Mouse (Mus musculus) intestine, postnatal 0 days (tissue): ENCODE data around the gene Camta1. TPM values are rescaled to one million over a fixed set of nuclear protein-coding genes. Genes with fewer than 3 reads are reported as not detected.

Source experiments
- ATAC-seq: fragments of 200-750 bp; cut with Nextera tagmentation; 2 replicates; pipeline ENCODE4 v1.8.0; 2017; ENCODE audit warnings: mild to moderate bottlenecking, moderate TSS enrichment, moderate library complexity
- H3K27ac ChIP-seq: fragments of 300-500 bp; sonication (generic); 2 replicates; pipeline ENCODE4 v1.5.1; 2014; ENCODE audit warnings: mild to moderate bottlenecking, low read depth, low read length, moderate library complexity
- H3K27me3 ChIP-seq: fragments of 300-500 bp; sonication (generic); replicated peaks from 2 replicates; pipeline ENCODE4 v1.6.1; 2014; ENCODE audit warnings: low read length, mixed read lengths; ENCODE audit not compliant: control insufficient read depth, insufficient read depth
- H3K36me3 ChIP-seq: fragments of 300-500 bp; sonication (generic); 2 replicates; pipeline ENCODE4 v1.6.1; 2014; ENCODE audit warnings: mild to moderate bottlenecking, moderate library complexity; ENCODE audit not compliant: control insufficient read depth, insufficient read depth
- H3K4me1 ChIP-seq: fragments of 300-500 bp; sonication (generic); replicated peaks from 2 replicates; pipeline ENCODE4 v1.6.1; 2014; ENCODE audit warnings: antibody characterized with exemption, low read length, mixed read lengths; ENCODE audit not compliant: control insufficient read depth, insufficient read depth
- H3K4me2 ChIP-seq: fragments of 300-500 bp; sonication (generic); replicated peaks from 2 replicates; pipeline ENCODE4 v1.6.1; 2014; ENCODE audit warnings: low read depth, mild to moderate bottlenecking, moderate library complexity
- H3K4me3 ChIP-seq: fragments of 300-500 bp; sonication (generic); 2 replicates; pipeline ENCODE4 v1.5.1; 2014; ENCODE audit warnings: low read depth, low read length
- H3K9ac ChIP-seq: fragments of 300-500 bp; sonication (generic); 2 replicates; pipeline ENCODE4 v1.6.1; 2014; ENCODE audit warnings: mild to moderate bottlenecking, low read depth, low read length
- H3K9me3 ChIP-seq: fragments of 300-500 bp; sonication (generic); 2 replicates; pipeline ENCODE4 v1.6.1; 2016; ENCODE audit warnings: mixed run types; ENCODE audit not compliant: control insufficient read depth
- CTCF ChIP-seq: sonication (generic); IDR thresholded peaks from 2 replicates; pipeline ENCODE4 v1.5.1; 2016; ENCODE audit warnings: low read depth, mild to moderate bottlenecking, control low read depth, antibody characterized with exemption, moderate library complexity
- WGBS: fragments of 180-500 bp; shearing (Covaris S2); extraction: QIAGEN DNeasy Blood & Tissue Kit; methylation state at CpG from one replicate; pipeline ENCODE4 v1.1.7; 2014; 5-methylcytosine and 5-hydroxymethylcytosine counted together
- polyA plus RNA-seq: library from polyadenylated mRNA; unstranded; fragments of >200 nt; fragmentation: Nextera tagmentation; extraction: Ambion mirVana; gene quantifications from 2 replicates; pipeline ENCODE4 v1.2.1, GENCODE M21; 2015

Gene Camta1
- polyA plus RNA-seq, 1 experiment from 2014 or later = 54.1 TPM

- TF ChIP-seq CTCF = no peak
- H3K9ac ChIP-seq = no peak overlapping the region
- no peaks in the 10 kb centered on the region for H3K36me3 ChIP-seq
- H3K4me1 ChIP-seq = no peaks in the 10 kb centered on the region
- no peak overlapping the region for H3K27ac ChIP-seq
- ATAC-seq = no peak
- H3K4me2 ChIP-seq = no peak overlapping the region
- no peak overlapping the region for H3K4me3 ChIP-seq
- H3K9me3 ChIP-seq = no peaks in the 10 kb centered on the region
- H3K27me3 ChIP-seq = no peaks in the 10 kb centered on the region
- WGBS = 76% methylated on average over 7 of the region's 7 CpGs
These were observed 143.8 kb downstream of the Camta1 start for GRCm38 (mm10) chr4:151717864-151718263.

GRCm38 (mm10) chr4:151713714-151714113 is 148.0 kb downstream of the Camta1 start:
- no peaks in the 10 kb centered on the region for H3K4me1 ChIP-seq
- 79% methylated on average over 6 of the region's 6 CpGs for WGBS
- no peaks in the 10 kb centered on the region for H3K27me3 ChIP-seq
- no peak for ATAC-seq
- H3K27ac ChIP-seq = no peak overlapping the region
- TF ChIP-seq CTCF = no peak
- no peak overlapping the region for H3K4me3 ChIP-seq
- H3K9me3 ChIP-seq = no peaks in the 10 kb centered on the region
- H3K4me2 ChIP-seq = no peak overlapping the region
- H3K36me3 ChIP-seq = no peaks in the 10 kb centered on the region
- H3K9ac ChIP-seq = no peak overlapping the region

DNA sequence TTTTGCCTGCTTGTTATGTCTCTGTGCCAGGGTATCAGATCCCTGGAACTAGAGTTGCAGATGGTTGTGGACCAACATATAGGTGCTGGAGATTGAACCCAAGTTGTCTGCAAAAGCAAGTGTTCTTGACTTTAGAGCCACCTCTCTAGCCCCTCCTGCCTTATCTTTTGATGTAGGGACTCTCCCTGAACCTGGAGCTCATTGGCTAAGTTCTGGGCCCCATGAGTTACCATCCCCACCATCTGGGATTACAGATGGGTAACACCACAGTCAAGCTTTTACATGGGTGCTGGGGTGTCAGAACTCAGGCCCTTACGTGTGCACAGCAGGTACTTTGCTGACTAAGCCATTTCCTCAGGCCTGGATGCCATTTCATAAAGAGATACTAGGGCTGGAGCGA is 150.3 kb downstream of the Camta1 start:
- Histone ChIP-seq H3K27me3 (no peaks in the 10 kb centered on the region), H3K4me1 (no peaks in the 10 kb centered on the region), H3K4me3 (no peak overlapping the region), H3K9me3 (no peaks in the 10 kb centered on the region), H3K4me2 (no peak overlapping the region), H3K9ac (no peak overlapping the region), H3K36me3 (no peaks in the 10 kb centered on the region), H3K27ac (no peak overlapping the region)
- no peak for TF ChIP-seq CTCF
- whole genome bisulfite sequencing = 91% methylated on average over 2 of the region's 2 CpGs
- ATAC-seq = no peak

DNA sequence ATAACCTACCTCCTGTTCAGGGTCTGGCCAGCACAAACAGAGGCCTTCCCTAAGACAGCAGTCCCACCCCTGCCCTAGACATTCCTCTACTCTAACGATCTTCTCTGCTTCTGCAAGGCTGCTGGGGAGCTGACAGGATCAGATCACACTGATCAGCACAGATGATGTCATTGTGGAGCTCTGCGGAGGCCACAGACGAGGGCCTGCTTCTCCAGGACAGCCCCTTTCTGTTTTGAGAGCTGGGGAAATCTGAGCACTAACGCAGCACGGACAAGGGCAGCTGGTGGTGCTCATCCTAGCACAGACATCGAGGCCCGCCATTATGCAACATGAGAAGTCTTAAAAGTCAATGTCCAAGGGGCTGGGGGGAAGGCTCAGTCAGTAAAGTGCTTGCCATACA is 151.2 kb downstream of the Camta1 start:
- H3K4me1 ChIP-seq = no peaks in the 10 kb centered on the region
- no peak for ATAC-seq
- no peaks in the 10 kb centered on the region for H3K36me3 ChIP-seq
- 28% methylated on average over 7 of the region's 7 CpGs for WGBS
- no peak overlapping the region for H3K4me2 ChIP-seq
- H3K27ac ChIP-seq = no peak overlapping the region
- no peak for TF ChIP-seq CTCF
- H3K27me3 ChIP-seq = no peaks in the 10 kb centered on the region
- no peak overlapping the region for H3K4me3 ChIP-seq
- no peaks in the 10 kb centered on the region for H3K9me3 ChIP-seq
- H3K9ac ChIP-seq = no peak overlapping the region

- no peak for ATAC-seq
- Histone ChIP-seq H3K9me3 (no peaks in the 10 kb centered on the region), H3K4me1 (no peaks in the 10 kb centered on the region), H3K9ac (no peak overlapping the region), H3K4me3 (no peak overlapping the region), H3K4me2 (no peak overlapping the region), H3K36me3 (no peaks in the 10 kb centered on the region), H3K27ac (no peak overlapping the region), H3K27me3 (no peaks in the 10 kb centered on the region)
- WGBS = 77% methylated on average over 8 of the region's 8 CpGs
- no peak for TF ChIP-seq CTCF
These were observed 152.4 kb downstream of the Camta1 start for GRCm38 (mm10) chr4:151709269-151709668.

GRCm38 (mm10) chr4:151703069-151703735 is 158.5 kb downstream of the Camta1 start:
- Histone ChIP-seq H3K4me3 (no peak overlapping the region), H3K27ac (no peak overlapping the region), H3K4me1 (no peaks in the 10 kb centered on the region), H3K27me3 (no peaks in the 10 kb centered on the region), H3K36me3 (no peaks in the 10 kb centered on the region), H3K9me3 (no peaks in the 10 kb centered on the region), H3K9ac (no peak overlapping the region), H3K4me2 (no peak overlapping the region)
- no peak for TF ChIP-seq CTCF
- ATAC-seq = no peak
- 83% methylated on average over 14 of the region's 14 CpGs for WGBS

DNA sequence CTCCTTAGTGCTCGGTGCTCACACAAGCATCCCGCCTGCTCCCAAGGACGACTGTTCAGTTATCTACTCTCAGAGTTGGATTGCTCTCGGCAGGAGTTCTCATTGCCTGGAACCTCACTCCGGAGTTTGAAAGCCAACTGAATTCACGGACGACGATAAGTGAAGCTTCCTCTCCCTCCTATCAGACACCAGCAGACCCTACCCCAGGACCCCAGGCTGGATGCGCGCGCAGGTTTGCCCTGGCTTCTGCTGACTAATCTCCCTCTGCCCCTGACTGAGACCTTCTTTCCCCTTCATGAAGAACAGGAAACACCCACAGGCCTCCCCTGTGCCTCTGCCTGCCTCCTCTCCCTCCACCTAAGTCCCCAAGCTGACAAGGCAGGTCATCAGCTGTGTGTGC is 159.2 kb downstream of the Camta1 start:
- no peak overlapping the region for H3K27ac ChIP-seq
- H3K9me3 ChIP-seq = no peaks in the 10 kb centered on the region
- H3K36me3 ChIP-seq = no peaks in the 10 kb centered on the region
- WGBS = 90% methylated on average over 11 of the region's 11 CpGs
- no peaks in the 10 kb centered on the region for H3K27me3 ChIP-seq
- ATAC-seq = no peak
- no peak overlapping the region for H3K4me3 ChIP-seq
- no peak overlapping the region for H3K9ac ChIP-seq
- no peaks in the 10 kb centered on the region for H3K4me1 ChIP-seq
- no peak for TF ChIP-seq CTCF
- H3K4me2 ChIP-seq = no peak overlapping the region
